Mouse (Mus musculus): ENCODE data around the gene Met.

- TF ChIP-seq CTCF (IDR thresholded peaks at IDR 0.05) (no peak), POLR2A (IDR thresholded peaks at IDR 0.05; ENCODE audit: insufficient read depth, low read depth, low read length) (no peak)
Measured at GRCm38 (mm10) chr6:17545480-17545879, 81.9 kb downstream of the Met start.

Measured in heart, adult 2 months (tissue).